Mouse (Mus musculus) lung, postnatal 36 days (tissue): ENCODE results near the gene Trabd.

Source experiments
- DNase-seq: peaks from one replicate; pipeline ENCODE4 v3.0.0; 2022; ENCODE audit warnings: mixed read lengths

The Trabd gene

DNA sequence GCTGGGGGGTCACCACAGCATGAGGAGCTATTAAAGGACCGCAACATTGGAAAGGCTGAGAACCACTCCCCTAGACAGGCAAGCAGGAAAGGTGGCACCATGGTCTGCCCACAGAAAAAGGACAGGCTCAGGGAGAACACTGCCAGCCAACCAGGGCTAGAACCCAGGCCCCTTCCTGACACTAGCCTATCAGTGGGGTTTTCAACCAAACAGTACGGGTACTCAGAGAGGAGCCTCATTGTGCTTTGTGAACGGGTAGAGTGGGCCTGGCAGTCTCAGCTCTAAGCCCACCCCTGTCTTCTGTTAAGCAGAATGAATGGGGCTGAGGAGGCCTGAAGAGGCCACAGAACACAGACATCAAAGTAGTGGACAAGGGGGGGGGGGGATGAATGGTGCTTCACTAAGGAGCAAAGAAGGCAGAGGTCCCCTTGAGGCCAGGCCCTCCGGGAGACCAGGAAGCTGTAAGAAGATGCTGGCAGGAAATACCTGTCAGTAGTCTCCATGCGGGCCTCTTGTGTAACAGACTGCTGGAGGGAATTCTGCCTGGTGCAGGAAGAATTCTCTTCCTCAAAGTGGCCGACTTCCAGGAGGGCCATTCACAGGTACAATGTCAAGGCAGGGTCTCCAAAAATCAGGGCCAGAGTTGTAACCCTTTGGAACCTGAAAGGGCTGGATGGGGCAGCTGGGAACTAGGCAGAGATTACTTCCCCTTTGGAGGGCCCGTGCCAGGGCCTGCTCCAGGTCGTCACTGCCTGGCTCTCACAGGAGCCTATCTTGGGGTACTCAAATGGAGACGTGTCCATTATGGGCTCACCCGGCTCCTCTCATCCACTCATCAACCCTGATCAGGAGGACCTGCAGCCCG, at the start of gene Trabd:
Gene Trabd, plus strand, starts transcription at position 512 of the 865 bp plus-strand sequence.
- no peak for DNase-seq

DNA sequence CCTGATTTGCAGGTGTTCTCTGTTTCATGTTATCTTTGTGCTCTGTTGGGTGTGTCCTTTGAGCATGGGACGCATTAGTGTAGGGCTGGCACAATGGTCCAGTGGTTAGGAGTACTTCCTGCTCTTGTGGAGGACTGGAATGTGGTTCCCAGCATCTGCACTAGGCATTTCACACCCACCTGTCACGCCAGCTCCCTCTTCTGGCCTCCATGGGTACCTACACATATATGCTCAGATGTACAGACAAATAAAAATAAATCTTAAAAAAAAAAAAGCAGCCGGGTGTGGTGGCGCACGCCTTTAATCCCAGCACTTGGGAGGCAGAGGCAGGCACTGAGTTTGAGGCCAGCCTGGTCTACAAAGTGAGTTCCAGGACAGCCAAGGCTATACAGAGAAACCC, 30.5 kb upstream of the Trabd start:
- no peak for DNase-seq

DNA sequence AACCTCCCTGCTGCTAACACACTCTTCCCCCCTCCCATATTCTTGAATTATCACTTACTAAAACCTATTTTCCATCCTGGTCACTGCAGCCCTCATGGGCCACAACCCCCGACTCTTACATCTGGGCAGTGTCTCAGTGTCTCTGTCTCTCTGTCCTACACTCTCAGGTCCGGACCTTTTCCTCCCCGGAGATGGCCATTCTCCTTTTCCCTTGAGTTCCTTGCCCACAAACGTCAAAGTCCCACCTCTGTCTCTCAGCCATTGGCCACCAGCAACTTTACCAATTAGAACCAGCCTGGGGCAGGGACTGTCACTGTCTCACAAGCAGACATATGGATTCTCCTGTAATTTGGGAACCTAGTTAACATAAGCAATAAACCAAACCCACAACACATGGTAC, 28.6 kb upstream of the Trabd start:
- no peak for DNase-seq

DNA sequence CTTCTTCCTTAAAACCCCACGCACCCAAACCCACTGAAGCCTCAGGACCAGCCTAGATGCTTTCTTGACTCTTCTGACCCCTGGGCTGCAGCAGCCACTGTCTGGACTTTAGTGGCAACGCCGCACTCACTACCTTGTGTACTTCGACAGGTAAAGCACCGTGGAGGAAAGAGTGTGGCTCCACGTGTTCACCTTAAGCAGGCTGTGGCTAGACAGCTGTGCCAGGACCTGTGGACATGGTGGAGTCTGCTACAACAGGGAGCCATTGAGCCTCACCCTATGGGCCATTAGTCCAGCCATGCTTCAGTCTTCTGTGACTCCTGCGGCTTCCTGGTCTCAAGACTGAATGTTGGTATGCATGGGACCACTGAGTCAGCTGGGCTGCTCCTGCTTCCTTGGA, 20.3 kb upstream of the Trabd start:
- DNase-seq = no peak

DNA sequence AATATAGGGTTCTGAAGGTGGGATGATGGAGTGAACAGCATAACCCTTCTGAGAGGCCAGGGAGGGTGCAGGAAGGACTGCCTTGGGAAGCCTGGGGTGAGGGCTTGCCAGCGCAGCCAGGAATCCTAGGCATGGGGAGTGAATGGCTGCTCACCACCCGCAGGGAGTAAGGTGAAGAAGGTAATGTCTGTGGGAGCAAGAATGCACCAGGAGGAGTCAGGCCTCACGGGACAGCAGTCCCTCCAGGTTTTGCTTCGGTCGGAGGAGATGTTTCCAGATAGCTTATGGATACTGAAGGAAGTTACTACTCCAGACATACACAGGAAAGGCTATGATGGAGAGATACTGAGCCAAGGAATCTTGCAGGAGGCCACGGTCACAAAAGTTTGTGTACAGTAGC, 16.2 kb upstream of the Trabd start:
- no peak for DNase-seq

DNA sequence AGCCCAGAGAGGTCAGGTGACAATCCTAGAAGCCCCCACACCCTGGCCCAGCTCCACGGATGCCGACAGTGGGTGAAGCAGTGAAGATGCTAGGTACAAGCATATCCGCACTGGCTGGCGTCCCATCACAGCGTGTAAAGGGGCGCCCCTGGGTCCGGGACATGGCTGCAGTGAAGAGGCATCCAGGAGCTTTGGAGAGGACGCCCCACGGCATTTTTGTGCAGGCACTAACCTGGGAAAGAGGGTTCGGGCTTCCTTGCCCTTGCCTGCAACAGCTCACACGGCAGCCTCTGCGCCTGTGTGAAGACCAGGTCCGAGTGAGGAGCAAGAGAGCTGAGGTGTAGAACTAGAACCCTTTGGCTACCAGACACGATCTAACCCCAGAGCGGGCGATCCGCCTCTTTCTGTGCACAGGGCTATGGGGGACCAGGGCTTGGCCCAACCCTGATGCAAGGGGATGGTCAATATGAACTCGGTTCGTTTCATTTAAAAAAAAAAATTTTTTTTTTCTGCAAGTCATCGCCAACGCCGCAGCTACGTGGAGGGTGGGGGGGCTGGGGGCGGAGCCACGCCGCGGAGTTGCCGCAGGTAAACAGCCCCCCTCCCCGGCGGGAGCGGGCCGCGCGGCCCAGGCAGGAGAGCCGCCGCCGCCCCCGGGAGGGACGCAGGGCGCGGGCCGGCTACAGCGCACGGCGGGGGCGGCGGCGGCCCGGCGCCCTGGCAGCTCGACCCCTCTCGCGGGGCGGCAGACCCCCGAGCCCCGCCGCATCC, 15.6 kb upstream of the Trabd start, which contains the start of gene Panx2:
Gene Panx2, plus strand, starts transcription at position 574 of the 771 bp plus-strand sequence.
- DNase-seq = no peak

DNA sequence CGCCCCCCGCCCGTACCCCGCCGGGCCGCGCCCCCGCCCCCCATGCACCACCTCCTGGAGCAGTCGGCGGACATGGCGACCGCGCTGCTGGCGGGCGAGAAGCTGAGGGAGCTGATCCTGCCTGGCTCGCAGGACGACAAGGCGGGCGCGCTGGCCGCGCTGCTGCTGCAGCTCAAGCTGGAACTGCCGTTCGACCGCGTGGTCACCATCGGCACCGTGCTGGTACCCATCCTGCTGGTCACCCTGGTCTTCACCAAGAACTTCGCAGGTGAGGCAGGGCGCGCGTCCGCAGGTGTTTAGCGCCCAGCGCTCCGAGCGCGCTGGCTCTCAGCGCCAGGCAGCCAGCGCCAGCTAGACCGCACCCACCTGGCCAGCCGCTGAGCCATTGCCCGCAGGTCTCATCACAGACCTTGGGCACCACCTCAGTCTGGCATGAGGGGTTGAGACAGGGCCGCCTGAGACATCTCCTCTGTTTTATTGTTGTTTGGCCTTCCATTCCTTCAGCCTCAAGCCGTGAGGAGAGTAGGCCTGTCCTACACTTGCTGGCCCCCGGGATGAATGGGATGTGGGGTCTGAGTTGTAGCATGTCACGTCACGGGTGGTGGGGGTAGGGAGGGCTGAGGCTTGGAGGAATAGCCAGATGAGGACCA, 14.8 kb upstream of the Trabd start:
- DNase-seq = no peak

DNA sequence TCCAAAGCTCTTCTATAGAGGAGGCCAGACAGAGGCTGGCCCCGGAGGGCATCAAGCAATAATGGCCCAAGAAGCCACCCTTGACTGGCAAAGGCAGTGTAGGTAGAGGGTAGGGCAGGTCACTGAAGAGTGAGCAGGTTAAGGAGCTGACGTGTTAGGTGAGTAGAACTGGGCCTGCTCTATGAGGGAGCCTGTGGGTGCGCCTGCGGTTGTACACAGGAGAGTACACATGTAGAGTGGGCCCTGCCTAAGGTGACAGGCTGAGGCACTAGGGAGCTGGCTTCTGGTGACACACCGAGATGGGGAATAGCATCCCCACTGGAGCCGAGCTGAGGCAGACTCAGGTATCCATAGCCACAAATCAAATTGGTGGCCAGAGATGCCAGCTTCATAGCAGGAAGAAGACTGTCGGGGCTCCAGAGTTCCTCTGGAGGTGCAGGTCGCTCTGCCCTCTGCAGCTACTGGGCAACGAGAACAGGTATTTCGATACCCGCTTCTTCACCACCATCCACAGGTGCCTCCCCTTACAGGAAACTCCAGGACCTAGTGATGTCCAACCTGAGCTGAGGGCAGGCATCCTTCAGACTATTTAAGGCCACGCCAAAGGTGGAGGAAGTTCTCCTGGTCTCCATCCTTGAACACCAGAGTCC, 14.0 kb upstream of the Trabd start:
- no peak for DNase-seq

DNA sequence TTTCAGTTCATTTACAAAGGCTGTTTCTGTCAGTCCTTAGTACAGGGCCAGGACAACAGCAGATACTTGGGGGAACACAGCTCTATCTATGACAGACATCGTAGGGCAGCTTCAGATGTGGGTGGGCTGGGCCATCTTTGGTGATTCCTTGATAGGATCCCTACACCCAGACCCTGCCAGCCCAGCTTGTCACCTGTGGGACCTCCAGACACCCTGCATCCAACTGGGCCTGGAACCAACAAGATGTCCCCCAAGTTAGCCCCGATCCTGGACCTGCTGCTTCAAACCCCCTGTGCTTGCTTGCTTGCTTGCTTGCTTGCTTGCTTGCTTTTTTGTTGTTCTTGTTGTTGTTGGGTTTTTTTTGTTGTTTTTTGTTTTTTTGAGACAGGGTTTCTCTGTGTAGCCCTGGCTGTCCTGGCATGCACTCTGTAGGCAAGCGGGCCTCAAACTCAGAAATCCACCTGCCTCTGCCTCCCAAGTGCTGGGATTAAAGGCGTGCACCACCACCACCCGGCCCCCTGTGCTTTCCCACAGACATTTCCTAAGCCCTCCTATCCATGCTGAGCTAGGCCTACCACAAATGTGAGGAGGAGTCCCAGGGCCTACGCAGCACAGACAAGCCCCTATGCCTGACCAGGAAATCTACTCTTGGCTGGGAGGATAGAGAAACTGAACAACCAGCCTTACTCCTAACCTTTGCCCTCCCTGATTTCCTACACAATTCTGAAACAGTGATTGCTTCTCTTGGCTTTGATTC, 13.0 kb upstream of the Trabd start:
- DNase-seq = no peak

DNA sequence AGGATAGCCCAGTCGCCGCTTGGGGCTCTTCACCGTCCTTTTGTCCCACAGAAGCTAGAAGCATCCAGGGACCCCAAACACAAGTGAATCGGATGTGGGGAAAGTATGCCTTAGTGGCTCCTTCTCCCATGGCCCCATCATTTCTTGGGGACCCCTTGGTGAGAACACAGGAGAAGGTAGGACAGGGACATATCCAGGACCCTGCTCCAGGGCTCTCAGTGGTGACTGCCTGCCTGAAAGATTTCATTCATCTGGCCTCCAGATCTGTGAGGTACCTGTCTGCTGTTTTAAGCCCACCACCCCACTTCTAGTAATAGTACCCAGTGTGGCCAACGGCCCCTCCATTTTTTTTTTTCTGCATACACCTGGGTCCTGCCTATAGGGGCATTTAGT, 12.4 kb upstream of the Trabd start:
- no peak for DNase-seq

DNA sequence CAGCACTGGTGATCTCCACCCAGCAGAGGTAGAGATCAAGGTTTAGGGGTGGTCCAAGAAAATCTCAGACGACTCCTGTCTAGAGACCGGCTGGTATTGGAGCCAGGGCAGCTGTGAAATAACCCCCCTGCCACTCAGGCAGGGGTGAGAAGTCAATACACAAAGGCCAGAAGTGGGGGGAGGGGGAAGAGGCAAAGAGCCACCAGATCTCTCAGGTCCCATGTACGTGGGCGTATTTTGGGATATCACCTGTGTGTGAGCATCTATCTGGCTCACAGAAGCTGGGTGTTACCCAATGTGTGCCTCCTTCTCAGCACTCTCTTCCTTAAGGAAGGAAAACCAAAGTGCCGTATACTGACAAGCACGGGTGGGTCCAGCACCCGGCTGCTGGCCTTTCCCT, 11.9 kb upstream of the Trabd start:
- no peak for DNase-seq

DNA sequence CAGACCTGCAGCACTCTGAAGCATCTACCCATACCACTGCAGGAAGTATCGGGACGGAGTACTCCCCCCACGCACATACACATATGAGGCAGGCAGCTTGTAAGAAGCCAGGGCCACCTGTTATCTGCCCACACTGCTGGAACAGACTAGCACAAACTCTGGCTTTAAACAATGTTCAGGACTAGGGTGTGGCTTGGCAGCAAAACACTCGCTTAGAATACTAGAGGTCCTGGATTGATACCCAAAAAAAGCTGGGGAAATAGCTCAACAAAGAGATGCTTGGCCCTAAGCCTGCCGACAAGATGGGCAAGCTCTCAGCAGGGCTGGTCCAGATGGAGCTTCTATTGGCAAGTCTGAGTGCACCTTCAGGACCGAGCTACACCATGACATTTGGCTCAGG, 11.4 kb upstream of the Trabd start:
- DNase-seq = no peak

DNA sequence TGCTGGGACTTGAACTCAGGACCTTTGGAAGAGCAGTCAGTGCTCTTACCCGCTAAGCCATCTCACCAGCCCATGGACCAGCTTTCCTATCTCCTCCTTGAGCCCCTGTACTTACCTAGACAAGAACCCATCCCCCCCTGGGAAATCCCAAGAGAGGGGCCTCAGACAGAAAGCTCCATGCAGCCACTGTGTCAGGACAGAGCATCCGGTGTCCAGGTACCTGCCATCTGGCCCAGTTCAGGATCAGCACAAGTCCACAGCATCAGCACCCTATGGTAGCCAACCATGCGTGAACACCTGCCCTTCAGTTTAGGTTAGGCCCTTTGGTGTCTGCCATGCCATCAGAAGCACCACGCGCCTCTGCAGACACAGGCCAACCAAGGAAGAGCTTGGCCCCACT, 10.0 kb upstream of the Trabd start:
- DNase-seq = no peak

DNA sequence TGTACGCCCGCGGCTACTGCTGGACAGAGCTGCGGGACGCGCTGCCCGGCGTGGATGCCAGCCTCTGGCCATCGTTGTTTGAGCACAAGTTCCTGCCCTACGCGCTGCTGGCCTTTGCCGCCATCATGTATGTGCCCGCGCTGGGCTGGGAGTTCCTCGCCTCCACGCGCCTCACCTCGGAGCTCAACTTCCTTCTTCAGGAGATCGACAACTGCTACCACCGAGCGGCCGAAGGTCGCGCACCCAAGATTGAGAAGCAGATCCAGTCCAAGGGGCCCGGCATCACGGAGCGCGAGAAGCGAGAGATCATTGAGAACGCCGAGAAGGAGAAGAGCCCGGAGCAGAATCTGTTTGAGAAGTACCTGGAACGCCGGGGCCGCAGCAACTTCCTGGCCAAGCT, 7.3 kb upstream of the Trabd start:
- DNase-seq = no peak

DNA sequence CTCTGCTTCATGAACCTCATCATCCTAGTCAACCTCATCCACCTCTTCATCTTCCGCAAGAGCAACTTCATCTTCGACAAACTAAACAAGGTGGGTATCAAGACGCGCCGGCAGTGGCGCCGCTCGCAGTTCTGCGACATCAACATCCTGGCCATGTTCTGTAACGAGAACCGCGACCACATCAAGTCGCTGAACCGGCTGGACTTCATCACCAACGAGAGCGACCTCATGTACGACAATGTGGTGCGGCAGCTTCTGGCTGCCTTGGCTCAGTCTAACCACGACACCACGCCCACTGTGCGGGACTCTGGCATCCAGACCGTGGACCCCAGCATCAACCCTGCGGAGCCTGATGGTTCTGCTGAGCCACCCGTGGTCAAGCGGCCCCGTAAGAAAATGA, 6.7 kb upstream of the Trabd start:
- no peak for DNase-seq

DNA sequence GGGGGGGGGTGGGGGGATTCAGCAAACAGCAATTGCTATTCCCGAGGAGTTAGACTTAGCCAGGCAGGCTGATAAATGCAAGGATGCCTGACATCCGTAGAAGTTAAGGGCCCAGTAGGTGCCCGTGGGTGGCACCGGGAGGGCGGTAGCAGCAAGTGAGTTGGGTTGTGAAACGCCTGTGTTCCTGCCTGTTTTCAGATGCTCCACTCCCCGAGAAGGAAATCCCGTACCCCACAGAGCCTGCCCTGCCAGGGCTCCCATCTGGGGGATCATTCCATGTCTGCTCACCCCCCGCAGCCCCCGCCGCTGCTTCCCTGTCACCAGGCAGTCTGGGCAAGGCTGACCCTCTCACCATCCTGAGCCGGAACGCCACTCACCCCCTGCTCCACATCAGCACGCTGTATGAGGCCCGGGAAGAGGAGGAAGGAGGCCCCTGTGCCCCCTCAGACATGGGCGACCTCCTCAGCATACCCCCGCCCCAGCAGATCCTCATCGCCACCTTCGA, 5.5 kb upstream of the Trabd start:
- DNase-seq = no peak

DNA sequence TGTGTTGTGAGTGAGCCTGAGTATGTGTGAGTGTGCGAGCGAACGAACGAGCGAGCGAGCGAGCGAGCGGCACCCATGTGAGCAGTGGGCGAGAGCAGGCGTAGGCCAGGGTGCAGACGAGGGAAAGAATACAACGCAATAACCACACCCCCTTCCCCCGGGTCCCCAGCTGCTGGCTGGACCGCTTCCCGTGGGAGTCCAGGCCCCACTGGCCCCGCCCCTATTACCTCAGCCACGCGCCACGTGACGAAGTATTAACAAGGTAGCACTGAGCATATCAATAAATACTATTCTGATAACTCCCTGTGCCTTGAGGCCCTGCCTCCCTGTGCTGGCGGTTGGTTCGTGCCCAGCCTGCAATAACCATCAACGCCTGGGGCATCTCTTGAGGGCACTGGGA, 4.3 kb upstream of the Trabd start:
- no peak for DNase-seq

DNA sequence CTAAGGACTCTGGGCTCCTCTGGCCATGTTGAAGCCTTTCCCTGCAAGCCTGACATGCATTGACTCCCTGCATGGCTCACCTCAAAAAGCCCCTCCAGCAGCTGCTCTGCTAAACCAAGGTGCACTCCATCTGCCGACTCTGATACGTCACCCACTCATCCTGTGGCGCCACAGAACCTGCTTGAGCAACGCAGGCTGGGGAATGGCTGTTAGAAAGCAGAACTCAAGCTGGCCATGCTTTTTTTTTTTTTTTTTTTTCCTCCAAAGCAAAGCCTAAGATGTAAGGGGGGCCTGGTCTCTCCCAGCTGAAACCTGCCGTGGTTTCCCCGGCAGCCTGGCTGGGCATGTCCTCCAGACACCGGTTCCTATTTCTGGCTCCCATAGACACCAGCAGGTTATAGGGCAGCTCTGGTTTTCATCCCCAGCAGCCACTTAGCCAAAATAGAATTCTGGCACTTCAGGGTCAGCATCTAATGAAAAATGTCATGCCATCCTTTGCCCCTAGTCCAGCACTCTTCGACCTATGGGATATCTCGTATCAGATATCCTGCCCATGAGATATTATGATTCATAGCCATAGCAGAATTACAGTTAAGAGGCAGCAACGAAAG, 826 bp upstream of the Trabd start:
- DNase-seq = no peak

DNA sequence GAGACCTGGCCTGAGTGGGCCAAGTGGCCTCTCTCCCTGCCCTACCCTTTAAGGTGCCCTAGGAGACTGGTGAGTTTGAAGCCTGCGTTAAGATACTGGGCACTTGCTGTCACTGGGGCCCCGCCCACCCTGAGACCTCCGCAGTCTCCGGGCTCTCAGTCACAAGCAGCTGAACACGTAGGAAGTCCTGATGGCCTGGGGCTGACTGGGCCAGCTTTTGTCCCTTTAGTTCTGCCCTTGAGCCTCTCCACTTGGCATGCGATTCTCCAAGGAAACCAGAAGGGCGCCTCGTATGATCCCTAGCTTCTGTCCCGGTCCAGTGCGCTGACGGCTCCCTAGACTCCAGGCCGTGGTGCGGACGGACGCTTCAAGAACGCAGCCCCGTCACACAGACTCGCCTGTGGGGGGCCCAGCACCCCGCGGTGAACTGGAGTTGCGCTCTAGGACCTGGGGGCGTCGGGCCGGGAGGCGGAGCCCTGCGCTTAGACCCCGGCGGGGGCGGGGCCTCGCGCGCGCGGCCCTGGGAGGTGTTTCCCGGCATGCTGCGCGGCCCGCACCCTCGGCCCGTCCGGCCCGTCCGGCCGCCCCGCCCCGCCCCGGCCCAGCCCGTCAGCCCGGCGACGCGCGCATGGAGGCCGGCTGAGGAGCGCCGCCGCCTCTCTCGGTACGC, 689 bp downstream of the Trabd start:
- peak; percentile 90 for DNase-seq

DNA sequence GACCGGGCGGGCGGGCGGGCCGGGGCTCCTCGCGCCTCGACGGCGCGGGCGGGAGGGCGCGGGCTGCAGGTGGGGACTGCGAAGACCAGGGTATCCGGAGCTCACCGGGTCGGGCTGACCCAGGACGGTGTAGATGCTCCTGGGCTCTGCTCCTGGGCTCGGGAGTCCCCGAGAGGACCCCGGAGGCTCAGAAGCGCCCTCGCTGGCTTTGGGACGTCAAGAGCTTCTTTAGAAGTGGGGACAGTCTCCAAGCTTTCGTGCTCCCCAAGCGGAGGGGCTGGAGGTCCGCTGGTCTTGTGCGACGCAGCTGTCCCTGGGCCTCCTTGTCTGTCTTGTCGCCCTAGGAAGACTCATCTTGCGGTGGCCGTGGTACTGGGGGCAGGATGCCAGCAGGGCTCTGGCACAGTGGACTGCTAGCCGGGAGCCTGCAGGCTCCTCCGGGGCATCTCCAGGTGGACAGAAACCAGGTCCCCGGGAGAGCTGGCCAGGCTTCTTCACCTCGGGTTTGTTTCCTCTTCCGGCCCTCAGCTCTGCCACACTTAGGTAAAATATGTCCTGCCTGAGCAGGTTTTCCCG, 1.3 kb downstream of the Trabd start:
- DNase-seq = peak; percentile 36
